Mouse (Mus musculus): ENCODE data around the gene Tshz2.
"Not testable (repeated sequence)": the region's sequence is repeated elsewhere in the genome, so short reads cannot be mapped to it uniquely, and the experiment has no call there.

The Tshz2 gene

DNA sequence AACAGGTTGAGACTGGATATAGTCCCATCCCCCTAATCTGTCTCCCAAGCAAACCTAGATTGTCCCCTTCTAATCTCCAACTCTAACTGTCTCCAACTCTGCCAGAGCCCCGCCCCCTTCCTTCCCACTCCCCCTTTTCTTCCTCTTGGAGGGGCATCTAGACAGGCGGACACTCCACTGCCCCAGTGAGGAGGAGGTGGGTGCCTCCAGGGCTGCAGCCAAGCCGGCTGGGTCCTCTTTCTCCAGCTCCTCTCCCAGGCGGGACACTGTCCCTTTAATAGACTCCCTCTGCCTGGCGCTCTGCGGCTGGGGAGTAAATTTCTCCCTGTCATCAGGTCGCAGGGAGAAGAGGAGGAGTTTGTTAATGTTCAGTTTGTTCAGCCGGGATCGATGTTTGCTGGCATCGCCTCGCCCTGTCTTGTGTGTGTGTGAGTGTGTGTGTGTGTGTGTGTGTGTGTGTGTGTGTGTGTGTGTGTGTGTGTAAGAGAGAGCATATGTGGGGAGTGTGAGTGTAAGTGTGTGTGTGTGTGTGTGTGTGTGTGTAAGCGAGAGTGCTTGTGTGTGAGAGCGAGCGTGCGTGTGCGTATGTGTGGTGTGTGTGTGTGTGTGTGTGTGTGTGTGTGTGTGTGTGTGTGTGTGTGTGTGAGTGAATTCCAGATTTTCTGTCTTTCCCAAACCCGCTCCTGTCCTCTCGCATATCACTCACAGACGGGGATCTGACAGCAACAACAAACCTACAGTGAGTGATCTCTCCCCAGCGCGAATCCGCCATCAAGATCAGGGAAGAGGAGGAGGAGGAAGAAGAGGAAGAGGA, at the start of gene Tshz2:
Gene Tshz2 (plus strand): TSS at position 676 of the 814 bp plus-strand sequence.
- DNase-seq (ENCODE audit: low spot score in 2 of 2), result no peak

DNA sequence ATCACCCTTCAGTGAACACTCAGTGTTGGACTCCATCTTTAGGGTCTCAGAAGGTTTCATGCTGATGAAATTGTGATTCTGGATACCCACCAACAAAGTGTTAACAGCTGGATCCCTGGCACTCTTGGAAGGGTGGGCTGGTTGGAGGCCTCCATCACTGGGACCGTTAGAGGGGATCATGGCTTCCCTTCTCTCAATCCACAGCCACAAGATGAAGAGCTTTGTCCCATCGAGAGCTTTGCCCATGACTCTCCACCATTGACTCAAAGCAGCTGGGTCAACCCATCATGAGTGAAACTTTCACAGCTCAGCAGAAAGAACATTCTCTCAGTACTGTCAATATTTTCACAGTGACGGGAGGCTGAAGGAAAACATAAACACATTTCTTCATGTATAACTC, 49.3 kb upstream of the Tshz2 start:
- no peak for DNase-seq (ENCODE audit: low spot score in 2 of 2)

DNA sequence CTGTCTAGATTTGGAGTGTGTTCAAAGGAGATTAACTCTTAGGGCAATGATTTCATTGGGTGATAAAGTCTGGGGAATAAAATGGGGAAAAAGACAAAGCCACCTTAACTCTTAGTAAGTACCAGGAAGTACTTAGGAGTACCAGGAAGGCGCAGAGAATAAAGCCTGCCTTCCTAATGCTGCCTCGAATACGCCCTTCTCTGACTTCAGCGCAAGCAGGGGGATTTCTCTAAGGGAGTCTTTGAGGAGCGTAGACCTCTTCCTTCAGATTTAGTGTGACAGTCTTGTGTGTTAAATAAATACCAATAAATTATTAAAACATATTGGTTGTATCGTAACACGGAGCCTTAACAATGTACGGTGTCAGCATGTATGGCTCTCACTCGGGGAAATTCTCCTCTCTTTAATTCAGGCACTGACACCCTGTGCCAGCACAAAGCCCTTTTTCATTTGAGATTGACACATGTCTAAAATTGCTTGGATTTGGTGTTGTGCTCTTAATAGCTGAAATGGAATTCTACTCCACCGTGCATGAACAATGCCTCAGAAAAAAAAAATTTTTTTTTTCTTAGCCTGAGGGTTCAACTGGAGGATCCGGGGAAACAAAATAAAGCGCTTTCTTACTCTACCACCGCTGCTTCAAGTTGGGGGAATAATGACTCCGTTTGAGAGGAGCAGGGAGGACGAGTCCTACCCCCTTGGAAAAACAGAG, 47.9 kb upstream of the Tshz2 start:
- DNase-seq (ENCODE audit: low spot score in 2 of 2), result no peak

DNA sequence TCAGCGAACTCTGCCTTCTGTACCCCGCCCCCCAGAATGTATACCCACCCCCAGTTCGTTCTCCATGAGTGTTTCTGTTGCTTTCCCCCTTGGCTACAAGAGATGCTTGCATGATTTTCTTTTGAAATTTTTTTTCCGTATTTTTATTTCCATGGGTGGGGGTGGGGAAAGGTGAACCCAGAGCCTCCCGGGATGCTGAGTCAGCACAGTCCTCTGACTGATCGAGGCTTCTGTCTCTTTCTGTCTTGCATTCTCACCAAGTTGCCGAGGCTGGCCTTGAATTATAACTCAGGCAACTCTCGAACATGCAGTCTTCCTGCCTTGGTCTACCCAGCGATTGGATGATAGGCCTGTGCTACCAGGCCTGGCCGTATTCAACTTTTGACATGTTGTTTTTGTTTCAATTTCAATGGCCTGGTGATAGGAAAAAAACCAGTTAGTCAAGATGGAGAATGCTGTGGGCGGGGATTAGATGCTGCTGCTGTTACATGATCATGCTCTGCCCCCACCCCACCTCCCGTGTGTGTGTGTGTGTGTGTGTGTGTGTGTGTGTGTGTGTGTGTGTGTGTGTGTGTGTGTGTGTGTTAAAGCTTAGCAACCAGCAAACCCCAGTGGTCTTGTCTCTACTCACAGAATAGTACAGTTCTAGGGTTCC, 47.1 kb upstream of the Tshz2 start:
- no peak for DNase-seq (ENCODE audit: low spot score in 2 of 2)

DNA sequence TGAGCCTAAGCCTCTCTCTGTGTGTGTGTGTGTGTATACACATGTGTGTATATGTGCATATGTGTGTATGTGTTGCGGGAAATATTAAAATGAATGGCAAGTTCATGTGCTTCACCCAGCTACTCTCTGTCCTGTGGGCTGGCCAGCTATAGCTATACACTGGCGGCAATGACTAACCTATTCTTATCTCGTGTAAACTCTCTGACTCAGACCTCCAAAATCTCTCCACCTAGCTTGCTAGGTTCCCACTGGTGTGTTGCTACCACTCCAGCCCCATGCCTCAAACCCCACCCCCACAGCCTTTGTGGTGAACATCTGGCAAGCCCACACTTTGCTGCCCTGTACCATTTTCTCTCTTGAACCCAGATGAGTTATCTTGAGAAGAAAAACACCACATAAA, 46.1 kb upstream of the Tshz2 start:
- DNase-seq (ENCODE audit: low spot score in 2 of 2), result no peak

DNA sequence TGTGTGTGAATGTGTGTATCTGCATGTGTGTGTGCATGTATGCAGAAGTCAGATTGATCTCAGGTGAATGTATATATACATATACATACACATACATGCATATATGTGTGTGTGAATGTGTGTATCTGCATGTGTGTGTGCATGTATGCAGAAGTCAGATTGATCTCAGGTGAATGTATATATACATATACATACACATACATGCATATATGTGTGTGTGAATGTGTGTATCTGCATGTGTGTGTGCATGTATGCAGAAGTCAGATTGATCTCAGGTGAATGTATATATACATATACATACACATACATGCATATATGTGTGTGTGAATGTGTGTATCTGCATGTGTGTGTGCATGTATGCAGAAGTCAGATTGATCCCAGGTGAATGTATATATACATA, 45.2 kb upstream of the Tshz2 start, which contains the start of gene Gm11011:
Gene Gm11011 (minus strand): TSS at position 101 of the 400 bp plus-strand sequence.
- DNase-seq (ENCODE audit: low spot score in 2 of 2), result not testable (repeated sequence)

DNA sequence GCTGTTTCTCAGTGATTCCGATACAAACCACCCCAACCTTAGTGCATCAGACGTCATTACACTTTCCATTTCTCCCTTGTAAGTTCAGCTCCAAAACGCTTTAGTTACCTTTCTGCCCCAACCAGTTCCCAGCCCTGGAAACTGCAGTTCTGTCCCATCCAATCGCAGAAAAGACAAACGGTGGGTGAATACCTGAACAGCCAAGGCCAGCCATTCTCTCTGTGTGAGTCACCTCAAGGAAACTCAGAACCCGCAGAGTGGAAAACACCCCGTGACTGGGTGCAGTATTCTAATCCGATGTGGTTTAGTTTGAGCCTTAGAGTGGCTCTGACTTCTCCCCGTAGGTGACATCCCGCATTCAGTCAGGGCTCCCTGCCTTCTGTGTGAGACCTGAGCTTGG, 43.1 kb upstream of the Tshz2 start:
- DNase-seq (ENCODE audit: low spot score in 2 of 2), result no peak

DNA sequence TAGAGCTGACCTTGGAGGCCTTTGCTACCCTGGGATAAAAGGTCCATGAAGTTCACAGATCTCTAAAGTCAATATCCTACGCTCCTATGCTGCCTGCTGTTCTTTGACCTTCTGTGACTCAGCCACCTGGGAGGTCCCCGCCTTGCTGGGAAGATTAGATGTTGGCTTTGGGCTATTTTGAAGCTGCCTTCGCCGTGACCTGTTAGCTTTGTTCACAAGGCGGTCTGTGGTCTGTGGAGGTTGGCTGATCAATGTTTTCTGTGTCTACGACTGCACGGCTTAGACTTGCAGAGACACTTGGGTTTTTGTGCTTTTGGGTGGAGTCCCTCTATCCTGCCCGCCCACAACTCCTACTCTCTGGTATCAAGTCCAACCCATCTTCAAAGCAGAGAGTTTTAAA, 42.4 kb upstream of the Tshz2 start:
- DNase-seq (ENCODE audit: low spot score in 2 of 2), result no peak

DNA sequence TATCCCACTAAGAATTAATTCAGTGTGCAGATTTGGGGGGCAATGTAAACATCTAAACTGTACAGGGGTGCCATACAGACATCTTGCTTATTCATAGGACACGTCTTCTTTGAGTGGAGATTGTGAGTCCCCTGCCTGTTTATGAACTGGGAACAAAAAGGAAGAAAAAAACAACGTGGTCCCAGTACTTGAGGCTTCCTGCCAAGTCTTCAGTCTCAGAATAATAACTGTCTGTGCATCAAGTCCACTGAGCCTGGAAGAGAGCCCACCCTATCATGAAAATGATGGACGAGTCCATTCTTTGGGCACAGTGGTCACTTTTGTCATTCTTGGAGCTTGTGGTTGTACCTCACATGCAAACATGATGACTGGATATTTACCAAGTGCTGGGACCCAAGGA, 39.1 kb upstream of the Tshz2 start:
- DNase-seq (ENCODE audit: low spot score in 2 of 2), result no peak

DNA sequence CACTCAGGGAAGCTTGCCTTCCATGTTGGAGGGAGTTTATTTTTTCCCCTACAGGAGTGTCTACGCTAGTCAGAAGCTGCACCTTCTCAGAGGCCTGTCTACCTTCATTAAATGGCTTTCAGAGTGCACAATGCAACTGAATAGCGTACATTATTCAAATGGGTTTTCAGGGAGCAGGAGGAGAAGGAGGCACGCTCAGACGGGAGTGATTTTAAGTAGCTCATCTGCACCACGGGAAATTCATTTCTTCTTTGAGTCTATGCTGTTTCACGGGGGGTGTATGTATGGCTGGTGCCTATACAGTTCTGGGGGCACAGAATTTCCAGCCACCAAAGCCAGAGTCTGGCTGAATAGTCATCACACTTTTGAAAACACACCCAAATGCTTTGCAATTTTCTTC, 35.5 kb upstream of the Tshz2 start:
- DNase-seq (ENCODE audit: low spot score in 2 of 2), result no peak

DNA sequence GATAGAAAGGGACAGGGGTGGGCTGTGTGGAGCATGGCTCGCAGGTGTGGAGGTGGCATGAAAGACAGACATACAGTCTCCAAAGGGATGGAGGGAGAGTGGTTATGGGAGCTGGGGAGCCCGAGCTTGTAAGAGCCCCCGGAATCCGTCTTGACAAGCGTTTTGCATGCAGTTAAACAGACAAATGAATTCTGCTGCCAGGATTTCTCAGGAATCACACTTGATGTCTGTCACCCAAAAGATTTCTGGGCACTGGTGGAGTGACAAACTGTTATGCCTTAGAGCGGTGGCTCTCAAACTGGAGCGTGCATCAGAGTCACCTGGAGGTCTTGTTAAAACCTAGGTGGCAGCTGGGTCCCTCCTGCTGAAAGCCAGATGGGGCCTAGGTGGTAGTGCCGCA, 34.8 kb upstream of the Tshz2 start:
- no peak for DNase-seq (ENCODE audit: low spot score in 2 of 2)

DNA sequence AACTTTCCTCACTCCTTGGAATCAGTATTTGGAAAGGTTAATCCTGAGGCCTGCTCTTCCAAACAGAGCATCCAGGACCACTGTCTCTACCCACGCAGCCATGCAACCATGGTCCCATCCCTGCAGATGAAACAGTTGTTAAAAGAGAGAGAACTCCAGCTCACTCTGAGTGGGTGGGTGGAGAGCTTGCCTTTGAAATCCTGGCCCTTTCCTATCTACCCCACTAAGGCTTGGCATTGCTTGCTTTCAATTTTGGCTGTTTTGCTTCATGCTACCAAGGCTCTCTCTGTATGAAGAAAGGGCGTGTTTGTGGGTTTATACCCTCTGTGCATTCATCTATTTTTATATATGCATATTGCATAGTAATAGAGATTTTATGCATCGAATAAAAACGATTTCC, 33.2 kb upstream of the Tshz2 start:
- no peak for DNase-seq (ENCODE audit: low spot score in 2 of 2)

DNA sequence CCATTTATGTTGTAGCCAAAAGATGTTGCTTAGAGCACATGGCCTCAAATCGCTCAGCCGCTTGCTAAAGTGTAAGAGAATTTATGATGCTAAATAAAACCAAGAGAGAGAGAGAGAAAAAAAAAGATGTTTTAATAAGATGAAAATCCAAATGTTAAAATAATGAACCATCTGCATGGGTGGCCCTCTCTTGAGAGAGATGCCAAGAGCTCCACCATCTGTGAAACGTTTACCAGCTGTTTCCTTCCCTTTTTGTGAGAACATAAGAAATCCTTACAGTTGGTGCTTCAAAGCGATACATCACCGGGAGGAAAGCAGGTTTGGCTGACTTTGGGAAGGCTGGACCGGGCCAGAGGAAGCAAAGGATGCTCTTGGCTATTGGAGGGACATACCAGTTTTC, 32.6 kb upstream of the Tshz2 start:
- no peak for DNase-seq (ENCODE audit: low spot score in 2 of 2)

DNA sequence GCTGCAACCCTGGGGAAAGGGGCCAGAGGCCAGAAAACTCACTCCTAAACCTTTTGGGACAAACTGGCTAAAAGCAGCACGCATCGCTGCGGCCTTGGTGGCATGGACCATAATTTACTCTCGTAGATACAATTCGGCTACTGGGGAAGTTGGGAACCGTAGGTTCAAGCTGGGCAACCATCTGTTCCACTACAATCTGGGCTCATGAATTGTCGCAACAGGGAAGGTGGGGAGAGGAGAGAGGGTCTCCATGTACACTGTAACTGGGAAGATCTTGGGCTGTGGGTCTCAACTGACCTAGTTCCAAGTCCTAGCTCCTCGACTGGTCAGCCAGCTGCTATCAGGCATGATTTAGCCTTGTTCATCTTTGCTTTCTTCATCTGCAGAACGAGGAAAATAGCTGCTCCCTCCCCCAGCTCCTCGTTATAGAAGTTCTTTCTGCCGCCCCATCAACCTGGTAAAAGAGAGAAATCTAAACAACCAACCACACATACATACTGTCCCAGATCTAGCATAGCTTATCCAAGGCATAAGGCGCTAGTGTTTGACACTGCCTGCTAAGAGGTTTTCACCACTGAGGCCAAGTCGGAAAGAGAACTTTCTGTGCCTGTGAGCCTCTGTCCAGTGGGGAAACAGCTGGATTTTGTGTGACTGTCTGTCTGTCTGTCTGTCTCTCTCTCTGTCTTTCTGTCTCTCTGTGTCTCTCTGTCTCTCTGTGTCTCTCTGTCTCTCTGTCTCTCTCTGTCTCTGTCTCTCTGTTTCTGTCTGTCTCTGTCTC, 25.7 kb upstream of the Tshz2 start:
- DNase-seq (ENCODE audit: low spot score in 2 of 2), result no peak

DNA sequence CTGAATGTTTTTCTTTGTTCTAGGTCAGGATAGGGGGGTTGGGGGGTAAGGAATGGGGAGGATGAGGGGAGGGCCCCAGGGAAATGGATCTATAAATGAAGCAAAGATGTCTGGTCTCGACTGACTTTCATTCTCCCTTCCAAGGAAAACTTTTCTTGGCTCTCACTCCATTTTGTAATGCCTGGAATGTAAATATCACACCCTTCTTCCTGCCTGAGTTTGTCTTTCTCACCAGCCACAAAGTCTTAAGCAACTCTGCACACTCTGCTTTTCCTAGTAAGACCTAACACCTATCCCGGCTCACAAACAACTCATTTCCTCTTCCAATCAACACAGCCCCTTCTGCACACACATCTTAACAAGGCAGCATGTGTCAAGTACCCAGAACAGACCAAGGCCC, 25.0 kb upstream of the Tshz2 start:
- DNase-seq (ENCODE audit: low spot score in 2 of 2), result no peak

DNA sequence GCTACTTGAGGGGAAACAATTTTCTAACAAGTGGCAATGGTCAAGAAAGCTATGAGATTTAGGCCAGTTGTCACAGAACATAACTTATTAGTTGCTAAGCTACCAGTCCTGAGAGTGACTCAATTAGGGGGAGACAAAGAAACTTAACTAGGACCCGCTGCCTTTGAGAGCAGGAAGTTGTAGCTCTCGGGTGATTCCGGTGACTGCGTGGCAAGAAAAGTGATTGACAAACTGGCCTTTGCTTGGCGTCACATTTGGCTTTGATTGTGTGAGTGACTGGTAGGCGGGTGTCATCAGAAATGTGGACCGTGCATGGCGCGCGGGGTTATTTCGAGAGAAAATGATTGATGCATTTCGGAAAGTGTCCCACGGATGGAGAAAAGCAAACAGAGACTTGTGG, 22.9 kb upstream of the Tshz2 start:
- no peak for DNase-seq (ENCODE audit: low spot score in 2 of 2)

DNA sequence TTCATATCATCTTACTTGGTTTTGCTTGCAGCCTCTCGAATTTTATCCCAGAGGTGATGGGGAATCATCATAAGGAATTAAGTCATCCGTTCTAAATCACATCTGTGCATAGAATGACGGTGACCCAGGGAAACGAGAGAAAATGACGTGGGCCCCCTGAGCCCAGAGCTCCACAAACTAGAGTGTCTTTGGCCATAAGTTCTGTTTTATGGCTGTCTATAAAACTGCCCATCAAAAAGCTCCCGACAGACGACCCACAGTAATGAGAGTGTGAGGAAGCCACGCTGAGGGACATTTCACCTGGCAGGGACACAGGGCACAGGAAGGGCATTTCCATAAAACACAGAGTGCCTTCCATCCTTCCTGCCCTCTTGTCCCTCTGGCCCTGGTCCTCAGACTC, 21.9 kb upstream of the Tshz2 start:
- no peak for DNase-seq (ENCODE audit: low spot score in 2 of 2)

DNA sequence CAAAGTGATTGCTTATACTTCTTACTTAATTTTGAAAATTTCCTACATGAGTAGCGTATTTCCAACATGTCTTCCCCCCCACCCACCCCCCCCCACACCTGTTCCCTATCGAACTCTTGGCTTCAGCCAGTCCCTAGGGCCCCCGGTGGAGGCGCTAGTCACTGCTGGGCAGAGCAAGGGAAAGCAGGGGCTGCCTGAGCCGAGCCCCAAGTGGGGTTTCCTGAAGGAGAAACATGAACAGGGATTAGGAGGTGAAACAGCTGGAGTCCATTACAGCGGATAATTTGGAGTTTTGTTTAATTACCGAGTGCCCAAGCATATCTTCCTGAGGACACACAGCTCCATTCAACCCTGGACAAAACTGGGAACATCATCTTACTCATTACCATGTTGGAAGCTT, 21.3 kb upstream of the Tshz2 start:
- DNase-seq (ENCODE audit: low spot score in 2 of 2), result no peak

DNA sequence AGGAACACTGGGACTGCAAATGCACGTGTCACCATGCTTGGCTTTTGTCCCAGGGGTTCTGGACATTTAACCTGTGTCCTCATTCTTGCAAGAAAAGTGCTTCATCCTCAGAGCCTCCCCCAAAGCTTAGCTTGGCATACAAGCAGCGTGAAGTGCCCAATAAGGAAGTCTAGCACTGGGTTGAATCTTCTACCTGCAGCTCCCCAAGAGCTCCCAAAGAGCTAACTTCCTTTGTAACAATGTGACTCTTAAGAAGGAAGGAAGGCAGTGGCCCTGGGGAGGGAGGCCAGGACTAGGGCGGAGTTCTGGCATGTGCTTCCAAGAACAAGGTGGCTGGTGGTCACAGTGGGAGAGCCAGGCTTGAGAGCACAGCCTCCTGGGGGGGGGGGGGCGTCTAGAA, 18.1 kb upstream of the Tshz2 start:
- DNase-seq (ENCODE audit: low spot score in 2 of 2), result no peak

DNA sequence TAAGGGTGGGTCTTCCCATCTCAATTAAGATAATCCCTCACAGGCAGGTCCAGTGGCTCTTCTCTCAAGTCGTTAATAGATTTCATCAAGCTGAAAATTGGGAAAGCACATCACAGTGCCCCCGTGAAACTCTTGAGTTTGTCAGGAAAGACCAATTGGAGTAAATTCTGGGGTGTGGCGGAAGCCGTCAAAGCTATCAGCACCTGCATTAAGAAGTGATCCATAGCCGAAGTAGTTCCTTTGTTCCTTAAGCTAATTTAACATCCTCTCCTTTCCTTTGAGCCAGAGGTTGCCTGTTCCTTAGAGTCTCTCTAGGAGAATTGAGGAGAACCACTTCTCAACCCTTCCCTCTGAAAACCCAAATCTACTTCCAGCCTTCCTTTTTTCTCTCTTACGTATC, 16.8 kb upstream of the Tshz2 start:
- DNase-seq (ENCODE audit: low spot score in 2 of 2), result no peak

DNA sequence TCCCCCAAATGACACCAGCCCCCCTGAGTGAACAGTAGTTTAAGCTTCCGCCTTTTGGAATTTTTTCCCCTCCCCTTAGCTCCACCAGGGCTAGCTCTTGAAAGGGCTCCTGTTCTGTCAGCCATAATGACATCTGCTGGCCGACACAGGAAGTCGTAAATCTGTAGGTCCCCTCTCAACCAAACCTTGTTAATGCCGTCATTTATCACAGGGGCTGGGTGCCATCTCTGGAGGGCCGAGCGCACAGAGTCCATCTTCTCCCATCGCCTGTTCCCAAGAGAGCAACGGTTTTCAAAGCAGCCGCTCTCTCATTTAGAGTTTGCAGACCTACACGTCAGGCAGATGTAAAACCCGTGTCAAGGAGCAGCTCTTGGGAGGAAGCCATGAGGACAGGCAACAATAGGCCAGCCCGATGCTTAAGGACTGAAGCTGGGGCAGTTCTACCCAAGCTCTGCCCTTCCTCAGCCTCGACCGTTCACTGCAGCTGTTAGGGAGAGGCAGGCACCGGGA, 11.6 kb upstream of the Tshz2 start:
- no peak for DNase-seq (ENCODE audit: low spot score in 2 of 2)

DNA sequence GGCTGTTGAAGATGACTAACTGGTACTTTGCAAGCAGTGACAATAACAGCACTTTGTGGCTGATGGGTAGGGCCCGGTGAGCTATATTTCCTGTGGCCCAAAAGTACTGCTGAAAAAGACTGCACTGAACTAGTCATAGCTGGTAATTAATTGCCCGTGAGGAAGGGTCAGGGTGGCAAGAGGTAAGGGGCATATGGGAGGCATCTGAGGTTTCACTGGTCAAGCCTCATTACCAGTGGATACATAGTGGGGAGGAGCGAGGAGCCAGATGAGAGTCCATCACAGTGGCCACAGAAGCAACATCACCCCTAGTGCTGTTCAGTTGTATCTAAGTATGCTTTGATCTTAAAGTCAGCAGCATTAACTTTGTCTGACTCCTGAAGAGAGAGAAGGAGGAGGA, 2.7 kb upstream of the Tshz2 start:
- DNase-seq (ENCODE audit: low spot score in 2 of 2), result no peak
